Mouse (Mus musculus): ENCODE measurements around the gene Smim22. TPM values are rescaled to one million over a fixed set of nuclear protein-coding genes. Genes with fewer than 3 reads are reported as not detected.

Smim22 gene
- 173 and 472 TPM in 2 replicates for polyA plus RNA-seq (2012; rRNA removed)

GRCm38 (mm10) chr16:5007067-5007466 lies at the start of gene Smim22:
Gene Smim22, plus strand, starts transcription at chr16:5007288.
- no peaks in the 10 kb centered on the region for H3K27me3 ChIP-seq (ENCODE audit: control insufficient read depth, insufficient read depth, low read length)
- H3K4me3 ChIP-seq (ENCODE audit: low read depth, low read length), result peak within 1 kb of the TSS; percentile 72
- H3K4me1 ChIP-seq (ENCODE audit: control insufficient read depth, insufficient read depth, insufficient read length, low read length), result peaks cover 24% of the 10 kb centered on the region
- H3K27ac ChIP-seq (ENCODE audit: insufficient read depth, low read depth, low read length), result peak within 1 kb of the TSS; percentile 89
- TF ChIP-seq POLR2A (IDR thresholded peaks at IDR 0.05; ENCODE audit: low read depth, low read length), result no peak
- no peak for TF ChIP-seq CTCF (IDR thresholded peaks at IDR 0.05; ENCODE audit: extremely low read depth, insufficient read length, insufficient replicate concordance, low read depth, low read length)
- WGBS, result 34% methylated on average over 5 of the region's 5 CpGs
- H3K36me3 ChIP-seq (ENCODE audit: control insufficient read depth, insufficient read depth, low read length), result peaks cover 10% of the 10 kb centered on the region

GRCm38 (mm10) chr16:4957446-4957845 lies 49.6 kb upstream of the Smim22 start:
- Histone ChIP-seq H3K36me3 (ENCODE audit: control insufficient read depth, insufficient read depth, low read length) (peaks cover 44% of the 10 kb centered on the region), H3K27me3 (ENCODE audit: control insufficient read depth, insufficient read depth, low read length) (no peaks in the 10 kb centered on the region), H3K4me3 (ENCODE audit: low read depth, low read length) (no peak overlapping the region), H3K27ac (ENCODE audit: insufficient read depth, low read depth, low read length) (no peak overlapping the region), H3K4me1 (ENCODE audit: control insufficient read depth, insufficient read depth, insufficient read length, low read length) (peaks cover 4% of the 10 kb centered on the region; the same call in 1 of the 2 replicates)
- 88% methylated on average over 3 of the region's 3 CpGs for WGBS
- TF ChIP-seq CTCF (IDR thresholded peaks at IDR 0.05; ENCODE audit: extremely low read depth, insufficient read length, insufficient replicate concordance, low read depth, low read length), result no peak
- no peak for TF ChIP-seq POLR2A (IDR thresholded peaks at IDR 0.05; ENCODE audit: low read depth, low read length)

- H3K36me3 ChIP-seq (ENCODE audit: control insufficient read depth, insufficient read depth, low read length), result peaks cover 20% of the 10 kb centered on the region
These were observed 46.8 kb upstream of the Smim22 start for GRCm38 (mm10) chr16:4960260-4960659.

GRCm38 (mm10) chr16:4963346-4963745 lies 43.7 kb upstream of the Smim22 start:
- WGBS, result 27% methylated on average over 9 of the region's 9 CpGs
- TF ChIP-seq POLR2A (IDR thresholded peaks at IDR 0.05; ENCODE audit: low read depth, low read length) (no peak), CTCF (IDR thresholded peaks at IDR 0.05; ENCODE audit: extremely low read depth, insufficient read length, insufficient replicate concordance, low read depth, low read length) (no peak)
- Histone ChIP-seq H3K27ac (ENCODE audit: insufficient read depth, low read depth, low read length) (no peak overlapping the region), H3K36me3 (ENCODE audit: control insufficient read depth, insufficient read depth, low read length) (peaks cover 2% of the 10 kb centered on the region; the same call in 1 of the 2 replicates), H3K4me3 (ENCODE audit: low read depth, low read length) (peak overlapping the region; percentile 72), H3K4me1 (ENCODE audit: control insufficient read depth, insufficient read depth, insufficient read length, low read length) (peaks cover 13% of the 10 kb centered on the region; the same call in 1 of the 2 replicates), H3K27me3 (ENCODE audit: control insufficient read depth, insufficient read depth, low read length) (no peaks in the 10 kb centered on the region)

More at GRCm38 (mm10) chr16:4960260-4960659, 46.8 kb upstream of the Smim22 start:
- no peak overlapping the region for H3K27ac ChIP-seq (ENCODE audit: insufficient read depth, low read depth, low read length)
- H3K27me3 ChIP-seq (ENCODE audit: control insufficient read depth, insufficient read depth, low read length), result no peaks in the 10 kb centered on the region
- peaks cover 13% of the 10 kb centered on the region; the same call in 1 of the 2 replicates for H3K4me1 ChIP-seq (ENCODE audit: control insufficient read depth, insufficient read depth, insufficient read length, low read length)
- H3K4me3 ChIP-seq (ENCODE audit: low read depth, low read length), result no peak overlapping the region
- 79% methylated on average over 8 of the region's 8 CpGs for WGBS
- TF ChIP-seq POLR2A (IDR thresholded peaks at IDR 0.05; ENCODE audit: low read depth, low read length) (no peak), CTCF (IDR thresholded peaks at IDR 0.05; ENCODE audit: extremely low read depth, insufficient read length, insufficient replicate concordance, low read depth, low read length) (no peak)

- peak within 1 kb of the TSS; percentile 44 for H3K27ac ChIP-seq (ENCODE audit: insufficient read depth, low read depth, low read length)
- WGBS, result under 1% methylated on average over 76 of the region's 76 CpGs
- H3K4me3 ChIP-seq (ENCODE audit: low read depth, low read length), result peak within 1 kb of the TSS; percentile 72
- no peaks in the 10 kb centered on the region; the same call in 1 of the 2 replicates for H3K36me3 ChIP-seq (ENCODE audit: control insufficient read depth, insufficient read depth, low read length)
- H3K4me1 ChIP-seq (ENCODE audit: control insufficient read depth, insufficient read depth, insufficient read length, low read length), result peaks cover 13% of the 10 kb centered on the region; the same call in 1 of the 2 replicates
- no peak for TF ChIP-seq CTCF (IDR thresholded peaks at IDR 0.05; ENCODE audit: extremely low read depth, insufficient read length, insufficient replicate concordance, low read depth, low read length)
- peak; percentile 28; the same call in 1 of the 2 replicates for TF ChIP-seq POLR2A (IDR thresholded peaks at IDR 0.05; ENCODE audit: low read depth, low read length)
- no peaks in the 10 kb centered on the region for H3K27me3 ChIP-seq (ENCODE audit: control insufficient read depth, insufficient read depth, low read length)
These were observed 43.0 kb upstream of the Smim22 start, which contains the start of gene Anks3 for GRCm38 (mm10) chr16:4963797-4964709. Gene Anks3, minus strand, starts transcription at chr16:4964205.

- peak overlapping the region; percentile 72 for H3K4me3 ChIP-seq (ENCODE audit: low read depth, low read length)
- peaks cover 13% of the 10 kb centered on the region; the same call in 1 of the 2 replicates for H3K4me1 ChIP-seq (ENCODE audit: control insufficient read depth, insufficient read depth, insufficient read length, low read length)
- WGBS, result 11% methylated on average over 13 of the region's 13 CpGs
- H3K36me3 ChIP-seq (ENCODE audit: control insufficient read depth, insufficient read depth, low read length), result no peaks in the 10 kb centered on the region; the same call in 1 of the 2 replicates
- TF ChIP-seq POLR2A (IDR thresholded peaks at IDR 0.05; ENCODE audit: low read depth, low read length) (no peak), CTCF (IDR thresholded peaks at IDR 0.05; ENCODE audit: extremely low read depth, insufficient read length, insufficient replicate concordance, low read depth, low read length) (no peak)
- no peaks in the 10 kb centered on the region for H3K27me3 ChIP-seq (ENCODE audit: control insufficient read depth, insufficient read depth, low read length)
- H3K27ac ChIP-seq (ENCODE audit: insufficient read depth, low read depth, low read length), result no peak overlapping the region
These were observed 42.2 kb upstream of the Smim22 start for GRCm38 (mm10) chr16:4964731-4965391.
